8 mouse cellular contexts compared by ENCODE assay signal in genomic region chr4:126967864-126968821, GRCm38 (mm10). TPM values are rescaled to one million over a fixed set of nuclear protein-coding genes. Genes with fewer than 3 reads are reported as not detected.
DNase-seq lines count a peak whose midpoint lies in the region; ATAC-seq and TF ChIP-seq lines count a peak whose summit lies in the region.

Gene Zmym4, minus strand, starts transcription at chr4:126968135.

- no peak for TF ChIP-seq CTCF in cortical plate, adult 2 months (IDR thresholded peaks at IDR 0.05; ENCODE audit: extremely low read depth, insufficient read depth, low read length)

- H3K4me1 ChIP-seq in cortical plate, adult 2 months (ENCODE audit: control insufficient read depth, insufficient read depth, low read length): peaks cover 4% of the 10 kb centered on the region; the same call in 1 of the 2 replicates

- no peak within 1 kb of the TSS for H3K27ac ChIP-seq in cortical plate, adult 2 months (ENCODE audit: insufficient read depth, low read length)

- peak; percentile 89 for ATAC-seq in activated CD4-positive, CD25-positive, alpha-beta regulatory T cell, adult 4 months
- peak; percentile 92 for ATAC-seq in inflammation-experienced regulatory T-cells, adult 6 months
- ATAC-seq in megakaryocyte-erythroid progenitor cell, adult 5-6 weeks (replicated peaks; ENCODE audit: low FRiP score, low TSS enrichment, poor library complexity, severe bottlenecking): peak; percentile 98

- peak; percentile 72 for TF ChIP-seq POLR2A in cortical plate, adult 2 months (IDR thresholded peaks at IDR 0.05; ENCODE audit: extremely low read depth, insufficient read depth, low read length)

- H3K4me3 ChIP-seq in cortical plate, adult 2 months (ENCODE audit: insufficient read depth, low read length): peak within 1 kb of the TSS; percentile 71

- peak; percentile 90 for DNase-seq in gastrocnemius, postnatal 10 days
- peak; percentile 95 to 98 for DNase-seq in left cerebral cortex, postnatal 10 days (ENCODE audit: extremely low spot score in 1 of 2, low spot score in 2 of 2)
- peak; percentile 94 for DNase-seq in right cerebral cortex, postnatal 25 days
- peak; percentile 93 to 94 for DNase-seq in urinary bladder, postnatal 4 days (ENCODE audit: low spot score in 2 of 2)

- intact Hi-C loops in left cerebral cortex, postnatal 10 days (cut with DNase I): no loop called here

RNA-seq across cellular contexts. Expression of gene Zmym4, which starts in this region (rescaled TPM):
- polyA plus RNA-seq in activated CD4-positive, CD25-positive, alpha-beta regulatory T cell, adult 4 months (2017; shearing (Covaris generic)): 10 to 100 TPM; 17.4 to 17.6 TPM
- polyA plus RNA-seq in cortical plate, adult 2 months (2012; rRNA removed): 22.2 and 22.4 TPM in 2 replicates
- 10 to 100 TPM; 21.6 to 32.1 TPM for total RNA-seq in gastrocnemius, postnatal 10 days (2021)
- 10 to 100 TPM; 12.1 to 22.4 (median 12.6) TPM for polyA plus RNA-seq in inflammation-experienced regulatory T-cells, adult 6 months (2017; shearing (Covaris generic))
- total RNA-seq in left cerebral cortex, postnatal 10 days (2021): 10 to 100 TPM; 48.7 to 52.7 TPM
- total RNA-seq in megakaryocyte-erythroid progenitor cell, adult 5-6 weeks (2014; fragmentation: Nextera tagmentation): 38.7 and 57.2 TPM in 2 replicates
- total RNA-seq in megakaryocyte-erythroid progenitor cell, adult 5-6 weeks (2017): 41.2 and 56.1 TPM in 2 replicates
